11 mouse cellular contexts compared by ENCODE assay signal in the genomic region with DNA sequence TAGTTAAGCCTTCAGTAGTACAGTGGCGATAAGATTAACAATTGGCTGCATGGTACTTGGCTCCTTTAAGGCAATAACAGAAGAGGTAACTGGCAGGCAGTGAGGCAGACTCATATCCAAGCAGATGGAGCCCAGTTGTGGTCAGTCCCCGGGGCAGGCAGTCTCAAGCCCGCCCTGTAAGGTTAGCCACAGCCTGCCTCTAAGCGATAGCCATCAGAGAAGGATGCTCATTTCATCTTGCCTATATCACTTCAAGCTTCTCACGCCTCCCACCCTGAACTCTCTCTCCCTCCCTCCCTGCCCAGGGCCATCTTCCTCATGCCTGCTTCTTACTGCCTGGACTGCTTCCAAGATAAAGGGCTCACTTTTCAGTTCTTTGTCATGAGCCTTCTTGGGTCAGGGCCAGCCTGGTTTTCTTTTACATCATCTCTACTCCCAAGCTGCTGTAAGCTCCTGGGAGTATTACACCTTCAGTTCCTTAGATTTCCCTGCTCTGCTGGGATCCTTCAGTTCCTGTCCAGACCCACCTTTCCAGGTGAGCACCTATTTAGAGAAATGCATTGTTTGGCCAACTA. TPM values are rescaled to one million over a fixed set of nuclear protein-coding genes. Genes with fewer than 3 reads are reported as not detected.
A peak's percentile ranks its signal among the peaks of the same experiment; 100 is the strongest.
DNase-seq lines count a peak whose midpoint lies in the region; ATAC-seq and TF ChIP-seq lines count a peak whose summit lies in the region.
"Had no signal": no experiment of that assay in that cellular context is flagged by ENCODE, and none has a peak within 500 bp of the region (broad histone marks: within the 10 kb centered on the region; RNA-seq: fewer than 3 reads in every experiment).

No protein-coding gene starts in this region.

- peak; percentile 62 to 90 for DNase-seq in adrenal gland, adult (ENCODE audit: inconsistent age in 2 of 2, low spot score in 1 of 2)
- no peak for DNase-seq in adrenal gland, postnatal 4 days (ENCODE audit: low spot score in 2 of 2)
- peak; percentile 30 for DNase-seq in left cerebral cortex, postnatal 4 days
- no peak for DNase-seq in left cerebral cortex, postnatal 36 days (ENCODE audit: low spot score in 2 of 2)
- DNase-seq in adrenal gland, postnatal 25 days = peak; percentile 63

- no peaks in the 10 kb centered on the region for H3K9me3 ChIP-seq in limb, embryonic 13.5 days
- H3K9me3 ChIP-seq in intestine, postnatal 0 days (ENCODE audit: control insufficient read depth) = no peaks in the 10 kb centered on the region
- H3K9me3 ChIP-seq: liver, embryonic 15.5 days had no signal

- intact Hi-C loops in left cerebral cortex, postnatal 4 days (cut with DNase I) = no loop called here
- intact Hi-C loops in left cerebral cortex, postnatal 36 days (cut with DNase I) = loop anchor here (5.0 kb wide), 1 partner anchor 34 kb away; no protein-coding TSS in a partner anchor

- H3K27ac ChIP-seq in limb, embryonic 13.5 days = no peak overlapping the region
- no peak overlapping the region for H3K27ac ChIP-seq in intestine, postnatal 0 days (ENCODE audit: low read depth, low read length)
- H3K27ac ChIP-seq: liver, embryonic 15.5 days had no signal

- H3K4me2 ChIP-seq in limb, embryonic 13.5 days (replicated peaks) = peak overlapping the region; percentile 11; the same call in 1 of the 2 replicates
- no peak overlapping the region for H3K4me2 ChIP-seq in intestine, postnatal 0 days (replicated peaks; ENCODE audit: low read depth)

- no peak for ATAC-seq in limb, embryonic 13.5 days (ENCODE audit: low FRiP score, low read depth)
- no peak for ATAC-seq in CD4-positive, CD25-positive, alpha-beta regulatory T cell, adult 4 months
- ATAC-seq in intestine, postnatal 0 days = no peak
- ATAC-seq: activated CD4-positive, CD25-positive, alpha-beta regulatory T cell, adult 4 months had no signal

- no peaks in the 10 kb centered on the region for H3K27me3 ChIP-seq in limb, embryonic 13.5 days
- H3K27me3 ChIP-seq in intestine, postnatal 0 days (replicated peaks; ENCODE audit: control insufficient read depth, insufficient read depth, low read length) = no peaks in the 10 kb centered on the region
- H3K27me3 ChIP-seq: liver, embryonic 15.5 days had no signal

- peaks cover 39% of the 10 kb centered on the region for H3K4me1 ChIP-seq in limb, embryonic 13.5 days
- 0 out of 2 replicates have a peak, but pooled peaks cover 8% of the 10 kb centered on the region for H3K4me1 ChIP-seq in intestine, postnatal 0 days (replicated peaks; ENCODE audit: control insufficient read depth, insufficient read depth, low read length)

- 78% methylated on average over 5 of the region's 5 CpGs for WGBS in limb, embryonic 13.5 days
- 69% methylated on average over 5 of the region's 5 CpGs for WGBS in intestine, postnatal 0 days

- peaks cover 43% of the 10 kb centered on the region for H3K36me3 ChIP-seq in limb, embryonic 13.5 days
- H3K36me3 ChIP-seq in intestine, postnatal 0 days (ENCODE audit: control insufficient read depth, insufficient read depth) = peaks cover 29% of the 10 kb centered on the region; the same call in 1 of the 2 replicates

- no peak overlapping the region for H3K9ac ChIP-seq in limb, embryonic 13.5 days
- no peak overlapping the region for H3K9ac ChIP-seq in intestine, postnatal 0 days (ENCODE audit: low read depth, low read length)
- H3K9ac ChIP-seq: liver, embryonic 15.5 days had no signal

- no peak for TF ChIP-seq CTCF in intestine, postnatal 0 days (IDR thresholded peaks at IDR 0.05; ENCODE audit: low read depth)

- H3K4me3 ChIP-seq in limb, embryonic 13.5 days = no peak overlapping the region
- no peak overlapping the region for H3K4me3 ChIP-seq in intestine, postnatal 0 days (ENCODE audit: low read depth, low read length)
- H3K4me3 ChIP-seq: erythroblast, embryonic 14.5 days; liver, embryonic 15.5 days had no signal

RNA-seq across cellular contexts. Expression of a gene that starts 3.2 kb away (rescaled TPM):
- total RNA-seq in adrenal gland, postnatal 4 days (2021) = 1 to 10 TPM; 4.1 to 5.8 TPM
- total RNA-seq in left cerebral cortex, postnatal 4 days (2021) = 1 to 10 TPM; 3.0 to 4.5 TPM
- total RNA-seq in left cerebral cortex, postnatal 36 days (2021) = 1 to 10 TPM; 1.5 to 3.0 TPM
- 4.6 TPM in 2 replicates for total RNA-seq in adrenal gland, postnatal 25 days (2021)
- polyA plus RNA-seq in limb, embryonic 13.5 days (2015; fragmentation: Nextera tagmentation; extraction: Ambion mirVana) = 0.49 and 0.51 TPM in 2 replicates
- polyA plus RNA-seq in CD4-positive, CD25-positive, alpha-beta regulatory T cell, adult 4 months (2017; shearing (Covaris generic)) = under 1 TPM; 0.58 to 0.98 TPM
- 0.17 and 0.38 TPM in 2 replicates for polyA plus RNA-seq in intestine, postnatal 0 days (2015; fragmentation: Nextera tagmentation; extraction: Ambion mirVana)

RNA-seq across cellular contexts. Expression of a gene that starts 29.4 kb away (rescaled TPM):
- total RNA-seq in adrenal gland, postnatal 4 days (2021) = 100 to 1,000 TPM in 1 of 2 experiments, 10 to 100 TPM in 1; 93.9 to 109 TPM
- 10 to 100 TPM; 90.2 to 94.2 TPM for total RNA-seq in left cerebral cortex, postnatal 4 days (2021)
- 10 to 100 TPM; 43.0 to 50.9 TPM for total RNA-seq in left cerebral cortex, postnatal 36 days (2021)
- total RNA-seq in adrenal gland, postnatal 25 days (2021) = 118 and 136 TPM in 2 replicates
- polyA plus RNA-seq in limb, embryonic 13.5 days (2015; fragmentation: Nextera tagmentation; extraction: Ambion mirVana) = 105 and 116 TPM in 2 replicates
- polyA plus RNA-seq in CD4-positive, CD25-positive, alpha-beta regulatory T cell, adult 4 months (2017; shearing (Covaris generic)) = 10 to 100 TPM; 17.5 to 20.6 TPM
- polyA plus RNA-seq in intestine, postnatal 0 days (2015; fragmentation: Nextera tagmentation; extraction: Ambion mirVana) = 65.7 and 67.7 TPM in 2 replicates

Comparison
In these comparisons a context has a peak if more than half of its experiments do, and no peak if none do; other contexts are left out.
1. DNase-seq: peak in adrenal gland, adult (2 of 2), left cerebral cortex, postnatal 4 days (single experiment) and adrenal gland, postnatal 25 days (single experiment); none in adrenal gland, postnatal 4 days (0 of 2) and left cerebral cortex, postnatal 36 days (0 of 2).